Mouse (Mus musculus): ENCODE data around the gene Tbc1d22a. TPM values are rescaled to one million over a fixed set of nuclear protein-coding genes. Genes with fewer than 3 reads are reported as not detected.

Tbc1d22a gene
- polyA plus RNA-seq, 1 experiment from 2014 or later, result 11.7 TPM

GRCm38 (mm10) chr15:86184851-86185688, 29.2 kb upstream of the Tbc1d22a start:
- Histone ChIP-seq H3K4me3 (ENCODE audit: low read depth, low read length) (peak overlapping the region; percentile 80), H3K36me3 (ENCODE audit: control insufficient read depth, insufficient read depth, low read length) (no peaks in the 10 kb centered on the region), H3K9me3 (ENCODE audit: control insufficient read depth, low read length) (no peaks in the 10 kb centered on the region), H3K27ac (ENCODE audit: low read depth, low read length) (peak overlapping the region; percentile 56), H3K4me1 (replicated peaks; ENCODE audit: control insufficient read depth, insufficient read depth, low read length) (peaks cover 30% of the 10 kb centered on the region), H3K27me3 (replicated peaks; ENCODE audit: control insufficient read depth, insufficient read depth, low read length) (peaks cover 15% of the 10 kb centered on the region), H3K9ac (ENCODE audit: low read depth, low read length) (peak overlapping the region; percentile 75), H3K4me2 (peak overlapping the region; percentile 94)
- ATAC-seq (replicated peaks; ENCODE audit: low FRiP score), result peak; percentile 27
- WGBS, result under 1% methylated on average over 70 of the region's 70 CpGs
- peak; percentile 60 for DNase-seq (ENCODE audit: low spot score)

DNA sequence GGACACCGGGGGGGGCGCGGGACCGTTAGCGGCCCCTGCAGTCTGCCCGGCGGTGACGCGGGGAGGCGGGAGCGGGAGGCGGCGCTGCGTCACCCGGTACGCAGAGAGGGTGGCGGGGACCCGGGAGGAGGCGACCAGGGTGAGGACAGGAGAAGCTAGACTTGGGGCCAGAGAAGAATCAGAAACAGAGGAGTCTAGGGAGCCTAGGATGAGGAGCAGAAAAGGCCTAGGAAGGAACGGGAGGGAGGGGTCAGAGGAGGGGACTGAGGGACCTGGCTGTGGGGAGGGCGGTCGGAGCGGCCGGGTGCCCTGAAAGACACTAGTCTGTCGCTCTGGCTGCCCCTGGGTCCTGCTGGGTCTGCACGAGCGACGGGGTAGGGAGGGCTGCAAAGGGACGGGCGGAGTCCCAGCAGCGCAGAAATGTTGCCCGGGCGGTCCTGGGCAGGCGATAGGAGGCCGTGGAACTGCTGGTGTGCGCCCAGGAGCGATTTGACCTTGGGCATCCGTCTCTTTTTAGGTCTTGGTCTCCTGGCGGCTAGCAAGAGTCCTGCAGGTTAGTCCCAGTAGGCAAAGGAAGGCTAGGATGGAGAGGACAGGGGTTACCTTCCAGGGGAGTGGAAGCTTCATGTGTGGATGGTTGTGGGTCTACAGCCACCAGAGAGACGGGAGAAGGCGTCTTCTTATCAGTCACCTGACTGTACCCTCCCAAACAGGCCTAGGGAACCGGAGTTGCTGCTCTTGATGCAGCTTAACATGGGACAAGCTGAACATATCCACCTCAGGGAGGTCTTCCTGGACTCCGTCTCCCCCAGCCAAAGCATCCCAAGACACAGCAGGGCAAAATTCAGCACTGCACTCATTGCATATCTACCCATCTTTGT, 28.3 kb upstream of the Tbc1d22a start, which contains the start of gene Cerk:
Gene Cerk, minus strand, starts transcription at position 453 of the 881 bp plus-strand sequence.
- Histone ChIP-seq H3K9me3 (ENCODE audit: control insufficient read depth, low read length) (no peaks in the 10 kb centered on the region), H3K4me2 (peak within 1 kb of the TSS; percentile 94), H3K9ac (ENCODE audit: low read depth, low read length) (peak within 1 kb of the TSS; percentile 75), H3K36me3 (ENCODE audit: control insufficient read depth, insufficient read depth, low read length) (no peaks in the 10 kb centered on the region), H3K4me3 (ENCODE audit: low read depth, low read length) (peak within 1 kb of the TSS; percentile 80), H3K27me3 (replicated peaks; ENCODE audit: control insufficient read depth, insufficient read depth, low read length) (peaks cover 15% of the 10 kb centered on the region), H3K27ac (ENCODE audit: low read depth, low read length) (peak within 1 kb of the TSS; percentile 56), H3K4me1 (replicated peaks; ENCODE audit: control insufficient read depth, insufficient read depth, low read length) (peaks cover 30% of the 10 kb centered on the region)
- DNase-seq (ENCODE audit: low spot score) (peak; percentile 75), ATAC-seq (replicated peaks; ENCODE audit: low FRiP score) (peak; percentile 49)
- 2% methylated on average over 43 of the region's 43 CpGs for WGBS

DNA sequence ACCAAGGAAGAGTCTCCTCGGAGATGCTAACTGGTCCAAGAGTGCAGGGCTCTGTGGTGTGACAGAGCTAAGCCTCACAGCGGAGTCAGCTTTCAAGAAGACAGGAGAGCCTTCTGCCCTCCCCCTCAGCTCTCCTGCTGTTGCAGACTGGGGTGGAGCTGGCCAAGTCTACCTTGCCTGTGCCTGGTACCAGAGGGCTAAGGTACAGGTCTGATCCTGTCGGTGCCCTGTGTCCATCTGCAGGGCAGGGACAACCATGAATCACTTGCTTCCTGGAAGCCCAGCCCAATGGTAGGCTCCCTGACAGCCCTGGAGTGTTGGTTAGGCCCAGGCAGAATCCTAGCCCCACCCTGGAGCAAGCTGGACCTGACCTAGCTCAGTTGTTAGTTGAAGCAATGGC, 27.6 kb upstream of the Tbc1d22a start:
- ATAC-seq (replicated peaks; ENCODE audit: low FRiP score), result no peak
- H3K9me3 ChIP-seq (ENCODE audit: control insufficient read depth, low read length), result no peaks in the 10 kb centered on the region
- WGBS, result 42% methylated on average over 3 of the region's 3 CpGs
- no peak overlapping the region for H3K9ac ChIP-seq (ENCODE audit: low read depth, low read length)
- no peak overlapping the region for H3K27ac ChIP-seq (ENCODE audit: low read depth, low read length)
- peaks cover 15% of the 10 kb centered on the region for H3K27me3 ChIP-seq (replicated peaks; ENCODE audit: control insufficient read depth, insufficient read depth, low read length)
- H3K36me3 ChIP-seq (ENCODE audit: control insufficient read depth, insufficient read depth, low read length), result no peaks in the 10 kb centered on the region
- 0 out of 2 replicates have a peak overlapping the region, but pooled peaks have one; percentile 80 for H3K4me3 ChIP-seq (ENCODE audit: low read depth, low read length)
- H3K4me1 ChIP-seq (replicated peaks; ENCODE audit: control insufficient read depth, insufficient read depth, low read length), result peaks cover 23% of the 10 kb centered on the region
- DNase-seq (ENCODE audit: low spot score), result no peak
- H3K4me2 ChIP-seq, result peak overlapping the region; percentile 94

DNA sequence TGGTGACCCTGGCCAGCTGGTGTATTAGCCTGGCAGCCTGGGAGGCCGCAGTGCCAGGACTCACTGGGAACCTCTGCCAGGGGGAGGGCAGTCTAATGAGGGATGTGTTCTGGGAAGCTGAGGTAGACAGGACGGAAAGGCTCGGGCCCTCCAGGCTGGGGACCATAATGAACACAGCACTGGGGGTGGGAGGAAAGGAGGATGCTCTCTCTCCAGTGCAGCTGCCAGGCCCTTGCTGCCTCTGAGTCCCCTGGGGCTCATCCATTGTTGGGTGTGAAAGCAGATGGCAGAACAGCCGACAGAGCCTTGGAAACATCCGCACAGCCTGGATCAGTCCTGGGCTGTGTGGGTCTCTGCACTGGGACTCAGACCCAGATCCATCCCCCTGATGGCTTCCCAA, 26.1 kb upstream of the Tbc1d22a start:
- Histone ChIP-seq H3K4me1 (replicated peaks; ENCODE audit: control insufficient read depth, insufficient read depth, low read length) (peaks cover 12% of the 10 kb centered on the region), H3K36me3 (ENCODE audit: control insufficient read depth, insufficient read depth, low read length) (no peaks in the 10 kb centered on the region), H3K27me3 (replicated peaks; ENCODE audit: control insufficient read depth, insufficient read depth, low read length) (peaks cover 15% of the 10 kb centered on the region), H3K4me2 (no peak overlapping the region), H3K9me3 (ENCODE audit: control insufficient read depth, low read length) (no peaks in the 10 kb centered on the region), H3K4me3 (ENCODE audit: low read depth, low read length) (no peak overlapping the region), H3K9ac (ENCODE audit: low read depth, low read length) (no peak overlapping the region), H3K27ac (ENCODE audit: low read depth, low read length) (no peak overlapping the region)
- 69% methylated on average over 5 of the region's 5 CpGs for WGBS
- no peak for DNase-seq (ENCODE audit: low spot score)
- no peak for ATAC-seq (replicated peaks; ENCODE audit: low FRiP score)

DNA sequence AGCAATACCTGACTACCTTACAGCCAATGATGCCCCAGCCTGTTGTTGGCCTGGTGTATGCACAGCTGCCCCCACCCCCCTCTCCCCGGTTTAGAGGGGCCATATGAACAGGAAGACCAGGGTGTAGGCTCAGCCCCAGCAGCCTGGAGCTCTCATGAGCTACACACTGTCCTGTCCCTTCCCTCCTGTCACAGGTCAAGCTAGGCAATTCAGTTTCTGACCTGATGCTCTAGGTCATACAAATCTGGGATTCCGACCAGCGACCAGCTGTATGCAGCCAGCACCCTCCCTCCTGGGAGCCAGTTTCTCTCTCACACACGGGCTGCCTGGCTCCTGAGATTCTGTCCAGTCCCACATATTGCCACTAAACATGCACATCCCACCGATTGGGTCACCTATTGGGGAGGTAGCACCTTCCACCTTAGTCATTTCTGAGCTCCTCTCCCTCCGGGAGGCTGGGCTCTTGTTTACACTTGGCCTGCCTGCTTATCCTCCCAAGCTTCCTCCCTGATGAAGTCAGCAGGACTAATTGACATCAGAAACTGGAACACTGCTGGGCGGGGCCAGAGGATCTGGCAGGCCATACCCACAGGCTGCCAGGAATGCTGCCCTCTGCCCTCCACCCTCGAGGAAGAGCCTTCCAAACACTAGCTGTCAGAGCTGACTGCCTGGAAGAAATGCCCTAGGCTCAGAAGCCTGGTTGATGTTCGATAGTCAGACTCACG, 25.4 kb upstream of the Tbc1d22a start:
- Histone ChIP-seq H3K4me2 (no peak overlapping the region), H3K27ac (ENCODE audit: low read depth, low read length) (no peak overlapping the region), H3K27me3 (replicated peaks; ENCODE audit: control insufficient read depth, insufficient read depth, low read length) (peaks cover 15% of the 10 kb centered on the region), H3K9ac (ENCODE audit: low read depth, low read length) (no peak overlapping the region), H3K4me1 (replicated peaks; ENCODE audit: control insufficient read depth, insufficient read depth, low read length) (peaks cover 12% of the 10 kb centered on the region), H3K4me3 (ENCODE audit: low read depth, low read length) (no peak overlapping the region), H3K36me3 (ENCODE audit: control insufficient read depth, insufficient read depth, low read length) (no peaks in the 10 kb centered on the region), H3K9me3 (ENCODE audit: control insufficient read depth, low read length) (no peaks in the 10 kb centered on the region)
- DNase-seq (ENCODE audit: low spot score) (no peak), ATAC-seq (replicated peaks; ENCODE audit: low FRiP score) (no peak)
- WGBS, result 37% methylated on average over 10 of the region's 10 CpGs

- WGBS, result 79% methylated on average over 3 of the region's 3 CpGs
- no peak overlapping the region for H3K4me3 ChIP-seq (ENCODE audit: low read depth, low read length)
- no peaks in the 10 kb centered on the region for H3K9me3 ChIP-seq (ENCODE audit: control insufficient read depth, low read length)
- DNase-seq (ENCODE audit: low spot score) (no peak), ATAC-seq (replicated peaks; ENCODE audit: low FRiP score) (no peak)
- H3K9ac ChIP-seq (ENCODE audit: low read depth, low read length), result no peak overlapping the region
- no peak overlapping the region for H3K27ac ChIP-seq (ENCODE audit: low read depth, low read length)
- peaks cover 9% of the 10 kb centered on the region; the same call in 1 of the 2 replicates for H3K27me3 ChIP-seq (replicated peaks; ENCODE audit: control insufficient read depth, insufficient read depth, low read length)
- no peak overlapping the region for H3K4me2 ChIP-seq
- H3K36me3 ChIP-seq (ENCODE audit: control insufficient read depth, insufficient read depth, low read length), result no peaks in the 10 kb centered on the region
- H3K4me1 ChIP-seq (replicated peaks; ENCODE audit: control insufficient read depth, insufficient read depth, low read length), result peaks cover 8% of the 10 kb centered on the region
These were observed 23.9 kb upstream of the Tbc1d22a start for GRCm38 (mm10) chr15:86190387-86190786.

GRCm38 (mm10) chr15:86191505-86191904, 22.8 kb upstream of the Tbc1d22a start:
- WGBS, result 28% methylated on average over 1 of the region's 1 CpGs
- no peak overlapping the region for H3K27ac ChIP-seq (ENCODE audit: low read depth, low read length)
- no peak overlapping the region for H3K4me2 ChIP-seq
- H3K36me3 ChIP-seq (ENCODE audit: control insufficient read depth, insufficient read depth, low read length), result no peaks in the 10 kb centered on the region
- H3K4me1 ChIP-seq (replicated peaks; ENCODE audit: control insufficient read depth, insufficient read depth, low read length), result peaks cover 3% of the 10 kb centered on the region
- no peak for DNase-seq (ENCODE audit: low spot score)
- H3K4me3 ChIP-seq (ENCODE audit: low read depth, low read length), result no peak overlapping the region
- no peaks in the 10 kb centered on the region for H3K9me3 ChIP-seq (ENCODE audit: control insufficient read depth, low read length)
- no peak for ATAC-seq (replicated peaks; ENCODE audit: low FRiP score)
- peaks cover 3% of the 10 kb centered on the region; the same call in 1 of the 2 replicates for H3K27me3 ChIP-seq (replicated peaks; ENCODE audit: control insufficient read depth, insufficient read depth, low read length)
- no peak overlapping the region for H3K9ac ChIP-seq (ENCODE audit: low read depth, low read length)

DNA sequence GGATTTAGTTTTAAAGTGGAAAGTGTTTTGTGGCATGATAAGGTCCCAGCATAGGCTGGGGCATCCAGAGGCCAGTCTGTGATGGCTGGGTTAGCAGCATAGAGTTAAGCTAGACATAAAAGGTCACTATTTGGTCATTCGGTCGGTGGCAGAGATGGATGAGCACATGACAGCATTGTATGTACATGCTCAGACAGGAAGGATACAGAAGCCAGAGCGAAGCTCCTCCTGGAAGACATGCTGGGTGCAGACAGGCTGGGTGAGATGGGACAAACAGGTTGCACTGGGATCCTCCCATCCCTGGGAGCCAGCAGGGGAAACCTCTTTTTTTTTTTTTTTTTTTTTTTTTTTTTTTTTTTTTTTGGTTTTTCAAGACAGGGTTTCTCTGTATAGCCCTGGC, 22.3 kb upstream of the Tbc1d22a start:
- Histone ChIP-seq H3K4me3 (ENCODE audit: low read depth, low read length) (no peak overlapping the region), H3K9ac (ENCODE audit: low read depth, low read length) (no peak overlapping the region), H3K36me3 (ENCODE audit: control insufficient read depth, insufficient read depth, low read length) (no peaks in the 10 kb centered on the region), H3K4me2 (no peak overlapping the region), H3K27ac (ENCODE audit: low read depth, low read length) (no peak overlapping the region), H3K4me1 (replicated peaks; ENCODE audit: control insufficient read depth, insufficient read depth, low read length) (no peaks in the 10 kb centered on the region; the same call in none of the 2 replicates), H3K9me3 (ENCODE audit: control insufficient read depth, low read length) (no peaks in the 10 kb centered on the region), H3K27me3 (replicated peaks; ENCODE audit: control insufficient read depth, insufficient read depth, low read length) (no peaks in the 10 kb centered on the region)
- ATAC-seq (replicated peaks; ENCODE audit: low FRiP score) (no peak), DNase-seq (ENCODE audit: low spot score) (no peak)
- WGBS, result 65% methylated on average over 3 of the region's 3 CpGs

All from liver, embryonic 11.5 days (tissue).